Mouse (Mus musculus) midbrain, embryonic 16.5 days (tissue): ENCODE measurements at regions not wholly inside any gene's neighbourhood (a gene's known extent, or its start where the extent isn't known, plus 50 kb on each side); places are given as distances from the start of the nearest gene placed in this dataset.
"Not testable (repeated sequence)": the region's sequence is repeated elsewhere in the genome, so short reads cannot be mapped to it uniquely, and the experiment has no call there.

Source experiments
- ATAC-seq: fragments of 200-750 bp; cut with Nextera tagmentation; 2 replicates; pipeline ENCODE4 v1.8.0; 2017; ENCODE audit warnings: moderate TSS enrichment
- H3K27ac ChIP-seq: fragments of 300-500 bp; sonication (generic); 2 replicates; pipeline ENCODE4 v1.5.1; 2014; ENCODE audit warnings: mild to moderate bottlenecking, low read length, mixed read lengths
- H3K27me3 ChIP-seq: fragments of 300-500 bp; sonication (generic); 2 replicates; pipeline ENCODE4 v1.6.1; 2014; ENCODE audit warnings: low read depth, low read length, mixed read lengths; ENCODE audit not compliant: control insufficient read depth, insufficient read depth
- H3K36me3 ChIP-seq: fragments of 300-500 bp; sonication (generic); 2 replicates; pipeline ENCODE4 v1.6.1; 2014; ENCODE audit warnings: mild to moderate bottlenecking, low read length, moderate library complexity, mixed read lengths; ENCODE audit not compliant: control insufficient read depth, insufficient read depth
- H3K4me1 ChIP-seq: fragments of 300-500 bp; sonication (generic); 2 replicates; pipeline ENCODE4 v1.6.1; 2014; ENCODE audit warnings: mild to moderate bottlenecking, low read length, mixed read lengths; ENCODE audit not compliant: control insufficient read depth, insufficient read depth
- H3K4me2 ChIP-seq: fragments of 300-500 bp; sonication (generic); 2 replicates; pipeline ENCODE4 v1.6.1; 2014; ENCODE audit warnings: mild to moderate bottlenecking, low read length, mixed read lengths
- H3K4me3 ChIP-seq: fragments of 300-500 bp; sonication (generic); 2 replicates; pipeline ENCODE4 v1.5.1; 2014; ENCODE audit warnings: low read depth, mild to moderate bottlenecking, low read length, moderate library complexity, mixed read lengths
- H3K9ac ChIP-seq: fragments of 300-500 bp; sonication (generic); 2 replicates; pipeline ENCODE4 v1.6.1; 2014; ENCODE audit warnings: low read depth, low read length, mixed read lengths
- H3K9me3 ChIP-seq: fragments of 300-500 bp; sonication (generic); replicated peaks from 2 replicates; pipeline ENCODE4 v1.6.1; 2014; ENCODE audit warnings: mild to moderate bottlenecking, low read length, mixed read lengths; ENCODE audit not compliant: control insufficient read depth, poor library complexity, severe bottlenecking
- WGBS: fragments of 180-500 bp; shearing (Covaris S2); extraction: QIAGEN DNeasy Blood & Tissue Kit; methylation state at CpG from one replicate; pipeline ENCODE4 v1.1.7; 2014; 5-methylcytosine and 5-hydroxymethylcytosine counted together

GRCm38 (mm10) chr3:7306800-7307199 lies 686.6 kb upstream of the 1700008P02Rik start:
- Histone ChIP-seq H3K4me2 (no peak overlapping the region), H3K9me3 (no peaks in the 10 kb centered on the region), H3K4me3 (no peak overlapping the region), H3K9ac (no peak overlapping the region), H3K27ac (no peak overlapping the region), H3K4me1 (no peaks in the 10 kb centered on the region), H3K27me3 (no peaks in the 10 kb centered on the region), H3K36me3 (no peaks in the 10 kb centered on the region)
- peak; percentile 66; the same call in 1 of the 2 replicates for ATAC-seq
- WGBS = 21% methylated on average over 3 of the region's 3 CpGs

- WGBS = 72% methylated on average over 3 of the region's 3 CpGs
- no peaks in the 10 kb centered on the region for H3K27me3 ChIP-seq
- H3K9me3 ChIP-seq = no peaks in the 10 kb centered on the region
- no peak overlapping the region for H3K4me2 ChIP-seq
- no peaks in the 10 kb centered on the region for H3K36me3 ChIP-seq
- no peak for ATAC-seq
- no peak overlapping the region for H3K27ac ChIP-seq
- no peak overlapping the region for H3K9ac ChIP-seq
- H3K4me3 ChIP-seq = no peak overlapping the region
- H3K4me1 ChIP-seq = no peaks in the 10 kb centered on the region
Observed at GRCm38 (mm10) chr3:7298511-7298910, 678.3 kb upstream of the 1700008P02Rik start.

- H3K27me3 ChIP-seq = no peaks in the 10 kb centered on the region
- H3K36me3 ChIP-seq = no peaks in the 10 kb centered on the region
- no peak overlapping the region for H3K9ac ChIP-seq
- H3K9me3 ChIP-seq = no peaks in the 10 kb centered on the region
- ATAC-seq = no peak
- no peaks in the 10 kb centered on the region for H3K4me1 ChIP-seq
- H3K4me3 ChIP-seq = no peak overlapping the region
- no peak overlapping the region for H3K27ac ChIP-seq
- no peak overlapping the region for H3K4me2 ChIP-seq
Observed at GRCm38 (mm10) chr3:7291026-7291425, 670.8 kb upstream of the 1700008P02Rik start.

DNA sequence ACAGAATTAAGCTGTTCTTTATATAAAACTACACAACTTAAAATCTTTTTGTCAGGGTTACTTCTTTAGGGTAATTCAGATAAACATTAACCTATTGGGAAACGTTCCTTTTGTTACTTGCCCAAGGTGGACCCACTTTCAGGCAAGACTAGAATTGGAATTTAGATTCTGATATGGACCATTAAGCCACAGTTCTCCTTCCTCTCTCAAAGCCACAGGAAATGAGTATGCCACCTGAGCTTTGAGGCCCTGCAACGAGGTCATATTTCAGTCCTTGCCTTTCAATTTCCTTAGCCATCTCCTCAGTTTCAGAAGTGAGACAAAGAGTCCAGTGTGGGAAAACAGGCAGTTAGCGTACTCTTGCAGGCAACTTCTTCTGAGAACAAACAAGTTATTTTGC lies 637.3 kb upstream of the 1700008P02Rik start:
- Histone ChIP-seq H3K9me3 (no peaks in the 10 kb centered on the region), H3K27ac (no peak overlapping the region), H3K27me3 (no peaks in the 10 kb centered on the region), H3K4me3 (no peak overlapping the region), H3K4me1 (no peaks in the 10 kb centered on the region), H3K9ac (no peak overlapping the region), H3K4me2 (no peak overlapping the region), H3K36me3 (no peaks in the 10 kb centered on the region)
- ATAC-seq = no peak
- 71% methylated on average over 3 of the region's 3 CpGs for WGBS

DNA sequence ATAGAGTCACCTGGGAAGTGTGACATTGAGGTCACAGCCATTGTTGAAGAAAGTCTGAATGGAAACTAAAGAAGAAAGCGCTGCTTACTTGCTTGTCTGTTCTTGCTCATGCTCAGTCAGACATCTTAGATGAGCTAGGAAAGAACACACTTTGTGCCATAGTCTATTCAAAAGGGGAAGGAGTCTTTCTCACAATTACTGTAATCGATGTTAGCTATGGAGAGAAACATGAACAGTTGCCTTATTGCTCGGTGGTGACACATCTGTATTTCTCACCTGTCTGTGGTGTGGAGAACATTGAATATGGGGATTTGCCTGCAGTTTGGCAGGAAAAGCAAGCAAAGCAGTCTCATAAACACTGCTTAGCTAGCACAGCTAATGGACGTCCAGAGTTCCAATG lies 628.1 kb upstream of the 1700008P02Rik start:
- no peaks in the 10 kb centered on the region for H3K4me1 ChIP-seq
- no peak for ATAC-seq

GRCm38 (mm10) chr3:7229769-7230168 lies 609.5 kb upstream of the 1700008P02Rik start:
- H3K4me2 ChIP-seq = no peak overlapping the region
- WGBS = 90% methylated on average over 2 of the region's 2 CpGs
- no peak overlapping the region for H3K4me3 ChIP-seq
- H3K4me1 ChIP-seq = no peaks in the 10 kb centered on the region
- H3K36me3 ChIP-seq = no peaks in the 10 kb centered on the region
- no peaks in the 10 kb centered on the region for H3K27me3 ChIP-seq
- no peak overlapping the region for H3K27ac ChIP-seq
- ATAC-seq = no peak
- H3K9ac ChIP-seq = no peak overlapping the region
- no peaks in the 10 kb centered on the region for H3K9me3 ChIP-seq

More for the DNA sequence above, 628.1 kb upstream of the 1700008P02Rik start:
- Histone ChIP-seq H3K9me3 (no peaks in the 10 kb centered on the region), H3K36me3 (no peaks in the 10 kb centered on the region), H3K27me3 (no peaks in the 10 kb centered on the region), H3K4me3 (no peak overlapping the region), H3K27ac (no peak overlapping the region), H3K9ac (no peak overlapping the region), H3K4me2 (no peak overlapping the region)
- WGBS = 82% methylated on average over 4 of the region's 4 CpGs

GRCm38 (mm10) chr3:7188531-7188930 lies 568.3 kb upstream of the 1700008P02Rik start:
- WGBS = 92% methylated on average over 1 of the region's 1 CpGs
- not testable (repeated sequence) for H3K4me2 ChIP-seq, H3K9ac ChIP-seq, H3K36me3 ChIP-seq, H3K4me1 ChIP-seq, H3K27me3 ChIP-seq, ATAC-seq, H3K4me3 ChIP-seq, H3K27ac ChIP-seq, H3K9me3 ChIP-seq

DNA sequence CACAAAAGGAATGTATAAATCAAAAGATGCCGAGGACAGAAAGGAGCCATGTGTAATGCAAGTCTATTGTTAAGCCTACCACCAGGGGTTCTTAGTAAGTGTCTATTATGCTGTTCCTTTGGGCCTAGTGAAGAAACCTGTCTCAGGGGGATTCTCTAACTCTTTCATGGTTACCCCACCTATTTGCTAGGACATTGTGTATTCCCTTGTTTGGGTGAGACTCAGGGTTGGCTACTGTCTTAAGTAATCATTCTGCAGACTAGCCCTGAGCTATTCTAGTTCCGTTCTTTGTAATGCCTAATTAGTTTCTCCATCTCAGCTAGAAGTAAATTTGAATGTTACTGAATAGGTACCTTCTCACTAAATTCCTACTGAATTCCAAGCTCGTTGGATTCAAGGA lies 546.4 kb upstream of the 1700008P02Rik start:
- no peak overlapping the region for H3K4me2 ChIP-seq
- H3K9me3 ChIP-seq = no peaks in the 10 kb centered on the region
- ATAC-seq = no peak
- H3K4me1 ChIP-seq = no peaks in the 10 kb centered on the region
- no peak overlapping the region for H3K9ac ChIP-seq
- no peak overlapping the region for H3K27ac ChIP-seq
- H3K27me3 ChIP-seq = no peaks in the 10 kb centered on the region
- 72% methylated on average over 3 of the region's 3 CpGs for WGBS
- no peaks in the 10 kb centered on the region for H3K36me3 ChIP-seq
- H3K4me3 ChIP-seq = no peak overlapping the region

- no peaks in the 10 kb centered on the region for H3K4me1 ChIP-seq
- H3K9ac ChIP-seq = no peak overlapping the region
- H3K4me2 ChIP-seq = no peak overlapping the region
- no peak for ATAC-seq
- no peaks in the 10 kb centered on the region for H3K27me3 ChIP-seq
- 95% methylated on average over 13 of the region's 13 CpGs for WGBS
- no peaks in the 10 kb centered on the region for H3K36me3 ChIP-seq
- no peaks in the 10 kb centered on the region for H3K9me3 ChIP-seq
- H3K4me3 ChIP-seq = no peak overlapping the region
- H3K27ac ChIP-seq = no peak overlapping the region
Observed at GRCm38 (mm10) chr3:7138996-7139395, 518.8 kb upstream of the 1700008P02Rik start.

DNA sequence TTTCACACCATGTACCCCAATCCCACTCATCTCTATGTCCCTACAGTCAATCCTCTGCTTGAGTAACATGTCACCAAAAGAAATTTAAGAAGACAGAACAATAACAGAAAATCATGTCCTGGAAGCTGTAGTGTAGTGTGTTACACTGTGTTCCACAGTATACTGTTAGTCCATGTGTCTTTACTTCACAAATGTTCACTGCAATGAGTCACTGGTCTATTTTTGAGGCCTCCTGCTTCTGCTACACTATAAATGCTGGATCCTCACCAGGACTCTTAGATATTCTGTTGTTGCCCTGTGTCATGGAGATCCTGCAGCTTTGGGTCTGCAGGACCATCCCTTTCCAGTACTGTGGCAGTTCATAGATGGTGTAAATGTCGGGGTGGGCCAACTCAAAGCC lies 514.5 kb upstream of the 1700008P02Rik start:
- H3K27me3 ChIP-seq = no peaks in the 10 kb centered on the region
- H3K4me3 ChIP-seq = no peak overlapping the region
- no peak overlapping the region for H3K27ac ChIP-seq
- no peaks in the 10 kb centered on the region for H3K9me3 ChIP-seq
- ATAC-seq = no peak
- H3K9ac ChIP-seq = no peak overlapping the region
- H3K4me2 ChIP-seq = no peak overlapping the region
- no peaks in the 10 kb centered on the region for H3K4me1 ChIP-seq
- WGBS = 68% methylated on average over 1 of the region's 1 CpGs
- no peaks in the 10 kb centered on the region for H3K36me3 ChIP-seq
